Mouse (Mus musculus): ENCODE measurements around the gene Gm7271. TPM values are rescaled to one million over a fixed set of nuclear protein-coding genes. Genes with fewer than 3 reads are reported as not detected.

Gm7271 gene
- total and polyA plus RNA-seq, 3 experiments: not detected

GRCm38 (mm10) chr5:76533186-76533585 is 49.3 kb downstream of the Gm7271 start:
- Histone ChIP-seq H3K79me2 (ENCODE audit: control insufficient read depth, insufficient read depth, low read length, poor library complexity) (peaks cover 14% of the 10 kb centered on the region), H3K4me1 (ENCODE audit: control insufficient read depth in 1 of 2, insufficient read depth in 2 of 2, low read length in 2 of 2) (peaks cover 2 to 4% of the 10 kb centered on the region in 2 experiments; a peak in 3 of 4 replicates), H3K27me3 (ENCODE audit: control insufficient read depth in 1 of 2, insufficient read depth in 2 of 2, low read length in 2 of 2) (no peaks in the 10 kb centered on the region), H3K9me3 (replicated peaks; ENCODE audit: insufficient read depth, low read length) (no peaks in the 10 kb centered on the region), H3K9ac (ENCODE audit: control insufficient read depth, low read depth, low read length, poor library complexity, severe bottlenecking) (no peak overlapping the region), H3K27ac (ENCODE audit: control insufficient read depth, low read depth, low read length) (no peak overlapping the region), H3K4me3 (ENCODE audit: control insufficient read depth in 1 of 2, insufficient read depth in 1 of 2, low read depth in 2 of 2, low read length in 2 of 2) (no peak overlapping the region), H3K36me3 (ENCODE audit: control insufficient read depth in 1 of 2, insufficient read depth in 2 of 2, low read length in 2 of 2) (peaks cover 12 to 16% of the 10 kb centered on the region in 2 experiments)
- TF ChIP-seq CTCF (IDR thresholded peaks at IDR 0.05 in 2 of 3, conservative IDR thresholded peaks at IDR 0.05 in 1 of 3; ENCODE audit: control insufficient read depth in 1 of 3, insufficient read depth in 1 of 3, low read depth in 2 of 3, low read length in 3 of 3, poor library complexity in 1 of 3, severe bottlenecking in 1 of 3) (no peak), RAD21 (IDR thresholded peaks at IDR 0.05; ENCODE audit: low read depth, low read length) (no peak), POLR2A (IDR thresholded peaks at IDR 0.05; ENCODE audit: control insufficient read depth in 1 of 2, insufficient read depth in 1 of 2, low read depth in 1 of 2, low read length in 2 of 2, poor library complexity in 1 of 2) (no peak), CHD1 (IDR thresholded peaks at IDR 0.05; ENCODE audit: low read depth, low read length) (no peak), GABPA (IDR thresholded peaks at IDR 0.05; ENCODE audit: low read depth, low read length) (no peak), CHD2 (IDR thresholded peaks at IDR 0.05; ENCODE audit: low read length) (no peak), MEF2A (IDR thresholded peaks at IDR 0.05; ENCODE audit: extremely low read depth, insufficient replicate concordance, low read depth, low read length, poor library complexity, severe bottlenecking) (no peak), RCOR1 (IDR thresholded peaks at IDR 0.05; ENCODE audit: low read depth, low read length) (no peak), TBP (IDR thresholded peaks at IDR 0.05; ENCODE audit: low read depth, low read length) (no peak), ZMIZ1 (IDR thresholded peaks at IDR 0.05; ENCODE audit: low read depth, low read length) (no peak), MAFK (IDR thresholded peaks at IDR 0.05; ENCODE audit: borderline replicate concordance, low read depth, low read length) (no peak), TAL1 (IDR thresholded peaks at IDR 0.05; ENCODE audit: low read length) (no peak), USF1 (IDR thresholded peaks at IDR 0.05; ENCODE audit: low read depth, low read length) (no peak), NELFE (IDR thresholded peaks at IDR 0.05; ENCODE audit: low read depth, low read length) (no peak), SMC3 (IDR thresholded peaks at IDR 0.05; ENCODE audit: low read depth, low read length) (no peak)
- DNase-seq (ENCODE audit: low read depth, low spot score): no peak

GRCm38 (mm10) chr5:76536231-76536630 is 52.4 kb downstream of the Gm7271 start:
- no peaks in the 10 kb centered on the region for H3K9me3 ChIP-seq (replicated peaks; ENCODE audit: insufficient read depth, low read length)
- no peaks in the 10 kb centered on the region for H3K27me3 ChIP-seq (ENCODE audit: control insufficient read depth in 1 of 2, insufficient read depth in 2 of 2, low read length in 2 of 2)
- no peak overlapping the region for H3K4me3 ChIP-seq (ENCODE audit: control insufficient read depth in 1 of 2, insufficient read depth in 1 of 2, low read depth in 2 of 2, low read length in 2 of 2)
- DNase-seq (ENCODE audit: low read depth, low spot score): no peak
- H3K79me2 ChIP-seq (ENCODE audit: control insufficient read depth, insufficient read depth, low read length, poor library complexity): 0 out of 2 replicates have a peak, but pooled peaks cover 3% of the 10 kb centered on the region
- no peak overlapping the region for H3K9ac ChIP-seq (ENCODE audit: control insufficient read depth, low read depth, low read length, poor library complexity, severe bottlenecking)
- TF ChIP-seq KAT2A (conservative IDR thresholded peaks at IDR 0.05; ENCODE audit: low read depth, low read length): no peak
- no peak for TF ChIP-seq GATA1 (IDR thresholded peaks at IDR 0.05; ENCODE audit: low read depth, low read length)
- no peak for TF ChIP-seq POLR2AphosphoS2 (IDR thresholded peaks at IDR 0.05; ENCODE audit: low read length)
- no peak for TF ChIP-seq MYC (IDR thresholded peaks at IDR 0.05; ENCODE audit: low read depth, low read length)
- TF ChIP-seq ZNF384 (IDR thresholded peaks at IDR 0.05; ENCODE audit: low read depth, low read length): no peak
- no peak for TF ChIP-seq POLR2AphosphoS5 (IDR thresholded peaks at IDR 0.05; ENCODE audit: borderline replicate concordance, low read depth, low read length)
- no peak for TF ChIP-seq ZMIZ1 (IDR thresholded peaks at IDR 0.05; ENCODE audit: low read depth, low read length)
- no peak for TF ChIP-seq GABPA (IDR thresholded peaks at IDR 0.05; ENCODE audit: low read depth, low read length)
- no peak for TF ChIP-seq MAX (IDR thresholded peaks at IDR 0.05; ENCODE audit: low read length)
- no peak for TF ChIP-seq UBTF (IDR thresholded peaks at IDR 0.05; ENCODE audit: borderline replicate concordance, insufficient read depth, low read depth, low read length)
- no peak for TF ChIP-seq BHLHE40 (IDR thresholded peaks at IDR 0.05; ENCODE audit: borderline replicate concordance, low read depth, low read length)
- TF ChIP-seq TBP (IDR thresholded peaks at IDR 0.05; ENCODE audit: low read depth, low read length): no peak
- H3K27ac ChIP-seq (ENCODE audit: control insufficient read depth, low read depth, low read length): no peak overlapping the region
- peaks cover 0 to 12% of the 10 kb centered on the region in 2 experiments; a peak in 2 of 4 replicates for H3K36me3 ChIP-seq (ENCODE audit: control insufficient read depth in 1 of 2, insufficient read depth in 2 of 2, low read length in 2 of 2)
- H3K4me1 ChIP-seq (ENCODE audit: control insufficient read depth in 1 of 2, insufficient read depth in 2 of 2, low read length in 2 of 2): no peaks in the 10 kb centered on the region

Data from MEL (cell line).